Mouse (Mus musculus) forebrain, embryonic 16.5 days (tissue): ENCODE data around the gene Gm10490. TPM values are rescaled to one million over a fixed set of nuclear protein-coding genes. Genes with fewer than 3 reads are reported as not detected.
A peak's percentile ranks its signal among the peaks of the same experiment; 100 is the strongest.

ENCODE experiments used
- ATAC-seq: fragments of 200-750 bp; cut with Nextera tagmentation; 2 replicates; pipeline ENCODE4 v1.8.0; 2017; ENCODE audit warnings: mild to moderate bottlenecking, moderate library complexity
- H3K27ac ChIP-seq: fragments of 300-500 bp; sonication (generic); 2 replicates; pipeline ENCODE4 v1.5.1; 2014; ENCODE audit warnings: low read length, control low read depth
- H3K27me3 ChIP-seq: fragments of 300-500 bp; sonication (generic); replicated peaks from 2 replicates; pipeline ENCODE4 v1.6.1; 2014; ENCODE audit warnings: low read length; ENCODE audit not compliant: control insufficient read depth, insufficient read depth
- H3K36me3 ChIP-seq: fragments of 300-500 bp; sonication (generic); 2 replicates; pipeline ENCODE4 v1.6.1; 2014; ENCODE audit not compliant: control insufficient read depth, insufficient read depth
- H3K4me1 ChIP-seq: fragments of 300-500 bp; sonication (generic); replicated peaks from 2 replicates; pipeline ENCODE4 v1.6.1; 2014; ENCODE audit warnings: low read length; ENCODE audit not compliant: control insufficient read depth, insufficient read depth
- H3K4me2 ChIP-seq: fragments of 300-500 bp; sonication (generic); 2 replicates; pipeline ENCODE4 v1.6.1; 2014; ENCODE audit warnings: mild to moderate bottlenecking, low read length, control low read depth
- H3K4me3 ChIP-seq: fragments of 300-500 bp; sonication (generic); replicated peaks from 2 replicates; pipeline ENCODE4 v1.5.1; 2014; ENCODE audit warnings: mild to moderate bottlenecking, low read length, control low read depth
- H3K9ac ChIP-seq: fragments of 300-500 bp; sonication (generic); replicated peaks from 2 replicates; pipeline ENCODE4 v1.6.1; 2014; ENCODE audit warnings: low read depth, low read length, control low read depth
- H3K9me3 ChIP-seq: fragments of 300-500 bp; sonication (generic); 2 replicates; pipeline ENCODE4 v1.6.1; 2016; ENCODE audit warnings: low read length; ENCODE audit not compliant: control insufficient read depth
- WGBS: fragments of 180-500 bp; shearing (Covaris S2); extraction: QIAGEN DNeasy Blood & Tissue Kit; methylation state at CpG from one replicate; pipeline ENCODE4 v1.1.7; 2014; 5-methylcytosine and 5-hydroxymethylcytosine counted together
- polyA plus RNA-seq: library from polyadenylated mRNA; unstranded; fragments of >200 nt; fragmentation: Nextera tagmentation; extraction: Ambion mirVana; gene quantifications from 2 replicates; pipeline ENCODE4 v1.2.1, GENCODE M21; 2015

Gm10490 gene
- polyA plus RNA-seq, 1 experiment from 2014 or later: not detected

GRCm38 (mm10) chrX:7919601-7920383, 10.4 kb downstream of the Gm10490 start, which contains the start of gene Pcsk1n:
Gene Pcsk1n, plus strand, starts transcription at chrX:7919822.
- Histone ChIP-seq H3K9ac (peak within 1 kb of the TSS; percentile 59), H3K27me3 (peaks cover 3% of the 10 kb centered on the region; the same call in 1 of the 2 replicates), H3K27ac (peak within 1 kb of the TSS; percentile 50), H3K4me1 (peaks cover 7% of the 10 kb centered on the region), H3K4me2 (peak within 1 kb of the TSS; percentile 58), H3K4me3 (peak within 1 kb of the TSS; percentile 56), H3K36me3 (no peaks in the 10 kb centered on the region), H3K9me3 (no peaks in the 10 kb centered on the region)
- ATAC-seq: peak; percentile 90
- 15% methylated on average over 26 of the region's 40 CpGs for WGBS

- H3K27ac ChIP-seq: no peak overlapping the region
- H3K9me3 ChIP-seq: no peaks in the 10 kb centered on the region
- H3K4me2 ChIP-seq: peak overlapping the region; percentile 58
- WGBS: 11% methylated on average over 45 of the region's 48 CpGs
- H3K36me3 ChIP-seq: no peaks in the 10 kb centered on the region
- H3K4me1 ChIP-seq: peaks cover 7% of the 10 kb centered on the region
- peak overlapping the region; percentile 56 for H3K4me3 ChIP-seq
- H3K9ac ChIP-seq: peak overlapping the region; percentile 53
- H3K27me3 ChIP-seq: peaks cover 3% of the 10 kb centered on the region; the same call in 1 of the 2 replicates
- no peak for ATAC-seq
Measured at GRCm38 (mm10) chrX:7922032-7922431, 12.7 kb downstream of the Gm10490 start.

DNA sequence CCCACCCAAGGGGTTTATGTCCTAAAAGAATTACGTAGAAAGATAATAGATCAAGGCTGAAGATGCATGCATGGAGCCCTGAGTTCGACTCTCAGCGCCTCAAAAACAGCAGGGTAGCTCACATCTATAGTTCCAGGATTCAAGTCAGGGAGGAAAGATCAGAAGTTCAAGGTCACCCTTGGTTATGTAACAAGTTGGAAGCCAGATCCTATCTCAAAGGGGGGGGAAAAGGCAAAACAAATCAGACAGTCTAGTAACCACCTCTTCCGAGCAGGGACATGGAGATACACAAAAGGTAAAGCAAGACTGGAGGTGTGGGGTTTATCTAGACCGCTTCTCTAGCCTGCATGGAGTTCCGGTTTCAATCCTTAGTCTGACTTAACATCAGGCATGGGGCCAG, 16.9 kb downstream of the Gm10490 start:
- 82% methylated on average over 6 of the region's 6 CpGs for WGBS

GRCm38 (mm10) chrX:7927116-7927515, 17.8 kb downstream of the Gm10490 start:
- 29% methylated on average over 10 of the region's 10 CpGs for whole genome bisulfite sequencing
- H3K27me3 ChIP-seq: no peaks in the 10 kb centered on the region
- ATAC-seq: no peak

More for the DNA sequence above, 16.9 kb downstream of the Gm10490 start:
- H3K27me3 ChIP-seq: peaks cover 3% of the 10 kb centered on the region; the same call in 1 of the 2 replicates
- H3K27ac ChIP-seq: no peak overlapping the region
- no peaks in the 10 kb centered on the region for H3K9me3 ChIP-seq
- ATAC-seq: no peak
- no peak overlapping the region for H3K4me3 ChIP-seq
- peaks cover 4% of the 10 kb centered on the region for H3K36me3 ChIP-seq
- no peak overlapping the region for H3K4me2 ChIP-seq
- H3K4me1 ChIP-seq: peaks cover 7% of the 10 kb centered on the region
- H3K9ac ChIP-seq: no peak overlapping the region

DNA sequence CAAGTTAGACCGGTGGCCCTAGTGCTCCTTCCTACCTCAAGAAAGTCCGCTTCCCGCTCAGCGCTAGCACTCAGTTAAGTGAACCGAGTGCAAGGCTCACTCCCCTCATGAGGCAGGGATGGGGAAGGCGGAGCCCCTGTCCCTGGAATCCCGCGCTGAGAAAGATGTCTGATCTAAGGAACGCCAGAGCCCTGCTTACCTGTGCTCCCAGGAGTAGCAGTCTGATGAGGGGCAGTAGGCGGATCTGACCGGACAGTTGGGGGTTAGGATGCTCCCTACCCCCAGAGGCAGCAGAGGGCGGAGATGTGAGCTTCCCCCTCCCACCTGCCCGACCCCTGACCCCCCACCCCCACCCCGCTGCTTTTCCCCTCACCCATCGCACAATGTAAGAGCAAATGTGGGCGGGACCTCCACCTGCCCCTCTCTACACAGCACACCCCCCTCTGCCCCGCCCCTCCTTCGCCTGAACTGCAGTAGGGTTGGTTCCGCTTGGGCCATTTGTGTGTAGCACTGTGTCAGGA, 19.0 kb downstream of the Gm10490 start, which contains the start of gene Eras:
Gene Eras, minus strand, starts transcription at position 338 of the 521 bp plus-strand sequence.
- no peak within 1 kb of the TSS for H3K27ac ChIP-seq
- ATAC-seq: no peak
- H3K4me2 ChIP-seq: no peak within 1 kb of the TSS
- WGBS: 24% methylated on average over 19 of the region's 19 CpGs
- H3K36me3 ChIP-seq: peaks cover 6% of the 10 kb centered on the region
- no peaks in the 10 kb centered on the region for H3K9me3 ChIP-seq
- no peak within 1 kb of the TSS for H3K9ac ChIP-seq
- H3K4me1 ChIP-seq: no peaks in the 10 kb centered on the region
- H3K27me3 ChIP-seq: no peaks in the 10 kb centered on the region
- no peak within 1 kb of the TSS for H3K4me3 ChIP-seq

More at GRCm38 (mm10) chrX:7927116-7927515, 17.8 kb downstream of the Gm10490 start:
- H3K36me3 ChIP-seq: peaks cover 6% of the 10 kb centered on the region
- no peak overlapping the region for H3K27ac ChIP-seq
- H3K4me3 ChIP-seq: no peak overlapping the region
- H3K9me3 ChIP-seq: no peaks in the 10 kb centered on the region
- H3K9ac ChIP-seq: no peak overlapping the region
- H3K4me2 ChIP-seq: no peak overlapping the region
- H3K4me1 ChIP-seq: peaks cover 7% of the 10 kb centered on the region

GRCm38 (mm10) chrX:7936874-7937273, 27.5 kb downstream of the Gm10490 start:
- Histone ChIP-seq H3K9ac (no peak overlapping the region), H3K4me1 (no peaks in the 10 kb centered on the region), H3K4me3 (no peak overlapping the region), H3K27me3 (no peaks in the 10 kb centered on the region), H3K27ac (no peak overlapping the region), H3K4me2 (no peak overlapping the region), H3K9me3 (no peaks in the 10 kb centered on the region), H3K36me3 (no peaks in the 10 kb centered on the region; the same call in 1 of the 2 replicates)
- WGBS: 55% methylated on average over 10 of the region's 11 CpGs
- ATAC-seq: no peak

DNA sequence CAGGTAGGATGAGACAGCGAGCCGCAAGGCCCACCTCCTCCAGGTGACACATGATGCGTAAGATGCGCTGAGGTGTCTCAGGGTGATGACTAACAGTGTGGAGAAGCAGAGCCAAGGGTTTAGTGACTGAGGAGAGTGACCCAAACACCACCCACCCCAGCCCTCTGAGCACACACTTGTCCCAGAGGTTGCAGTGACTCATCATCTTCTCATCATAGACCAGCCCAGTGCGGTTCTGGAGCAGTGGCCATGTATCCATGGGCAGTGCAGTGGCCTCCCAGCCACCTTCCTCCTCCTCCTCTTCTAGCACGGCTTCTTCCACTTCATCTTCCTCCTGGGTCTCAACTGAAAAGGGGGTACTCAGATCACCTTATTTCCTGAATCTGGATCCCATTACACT, 28.3 kb downstream of the Gm10490 start:
- H3K27me3 ChIP-seq: no peaks in the 10 kb centered on the region
- no peak overlapping the region for H3K4me3 ChIP-seq
- ATAC-seq: no peak
- no peaks in the 10 kb centered on the region for H3K4me1 ChIP-seq
- no peaks in the 10 kb centered on the region; the same call in 1 of the 2 replicates for H3K36me3 ChIP-seq
- H3K9me3 ChIP-seq: no peaks in the 10 kb centered on the region
- H3K9ac ChIP-seq: no peak overlapping the region
- 91% methylated on average over 5 of the region's 6 CpGs for WGBS
- no peak overlapping the region for H3K4me2 ChIP-seq
- H3K27ac ChIP-seq: no peak overlapping the region

DNA sequence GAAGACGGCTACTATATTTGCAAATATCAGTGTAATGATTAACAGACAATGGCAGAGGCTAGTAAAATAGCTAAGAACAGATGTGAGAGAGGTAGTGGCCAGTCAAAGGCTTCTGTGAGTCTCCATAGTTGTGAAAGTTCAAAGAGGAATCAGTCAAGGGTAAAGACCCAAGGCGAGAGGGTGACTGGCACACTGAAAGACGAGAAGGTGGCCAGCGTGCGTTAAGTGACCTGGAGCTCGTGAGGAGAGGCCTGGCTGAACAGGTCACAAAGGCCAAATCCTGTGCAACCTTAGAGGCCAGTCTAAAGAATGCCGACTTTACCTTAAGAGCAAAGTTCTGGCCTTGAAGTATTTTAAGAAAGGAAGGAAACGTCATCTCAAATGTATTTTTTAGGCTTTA, 36.3 kb downstream of the Gm10490 start:
- Histone ChIP-seq H3K27me3 (no peaks in the 10 kb centered on the region), H3K9me3 (no peaks in the 10 kb centered on the region), H3K4me3 (no peak overlapping the region), H3K36me3 (no peaks in the 10 kb centered on the region), H3K4me1 (peaks cover 6% of the 10 kb centered on the region), H3K27ac (no peak overlapping the region), H3K4me2 (no peak overlapping the region), H3K9ac (no peak overlapping the region)
- WGBS: 75% methylated on average over 8 of the region's 8 CpGs
- no peak for ATAC-seq

DNA sequence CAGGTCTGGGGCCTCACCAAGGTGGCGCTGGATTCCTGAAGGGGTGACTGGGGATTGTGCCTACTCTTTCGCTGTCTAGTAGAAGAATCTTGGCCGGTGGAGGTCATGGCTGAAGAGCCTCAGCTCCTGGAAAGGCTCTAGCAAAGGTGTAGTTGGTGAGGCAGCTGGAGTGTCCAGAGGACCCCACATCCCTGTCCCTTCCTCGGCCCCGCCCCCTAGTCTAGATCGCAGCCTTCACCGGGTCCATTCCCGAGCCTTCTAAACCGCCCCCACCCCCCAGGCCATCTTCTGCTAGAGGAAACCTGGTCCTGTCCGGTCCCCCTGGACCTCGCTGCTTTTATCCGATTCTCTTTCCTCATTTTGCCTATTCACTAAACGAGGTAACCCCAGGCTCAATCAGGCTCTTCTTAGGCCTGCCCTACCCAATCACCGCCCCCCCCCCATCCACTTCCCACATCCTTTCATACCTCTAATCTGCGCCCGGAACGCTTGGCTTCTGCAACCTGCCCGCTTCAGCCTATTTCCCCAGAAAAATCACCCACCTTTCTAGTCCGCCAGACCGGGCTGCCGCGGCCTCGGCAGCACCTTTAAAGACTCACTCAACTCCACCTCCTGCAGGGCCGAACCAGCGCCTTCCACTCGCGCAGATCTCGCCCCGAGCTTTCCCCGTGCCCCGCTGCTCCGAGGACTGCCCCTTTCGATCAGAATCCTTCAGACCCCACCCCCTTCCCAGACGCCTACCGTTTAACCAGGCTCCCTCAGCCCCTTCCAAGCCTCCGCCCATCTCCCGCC, 38.0 kb downstream of the Gm10490 start, which contains the start of gene Hdac6:
Gene Hdac6, minus strand, starts transcription at position 782 of the 792 bp plus-strand sequence.
- H3K4me2 ChIP-seq: peak within 1 kb of the TSS; percentile 54
- WGBS: 21% methylated on average over 34 of the region's 37 CpGs
- no peaks in the 10 kb centered on the region for H3K9me3 ChIP-seq
- peaks cover 6% of the 10 kb centered on the region for H3K4me1 ChIP-seq
- H3K27ac ChIP-seq: peak within 1 kb of the TSS; percentile 66
- H3K9ac ChIP-seq: peak within 1 kb of the TSS; percentile 65
- no peaks in the 10 kb centered on the region for H3K36me3 ChIP-seq
- ATAC-seq: peak; percentile 45
- no peaks in the 10 kb centered on the region for H3K27me3 ChIP-seq
- H3K4me3 ChIP-seq: peak within 1 kb of the TSS; percentile 58
